Mouse (Mus musculus) gastrocnemius, adult 2 months (tissue): ENCODE measurements around the gene Zfp653. TPM values are rescaled to one million over a fixed set of nuclear protein-coding genes. Genes with fewer than 3 reads are reported as not detected.
A peak's percentile ranks its signal among the peaks of the same experiment; 100 is the strongest.

Experiments used
- DNase-seq: peaks from one replicate; pipeline ENCODE4 v3.0.0; 2022
- H3K27ac ChIP-seq: fragments of 200-600 bp; 2 replicates; pipeline ENCODE4 v1.8.1; 2022; ENCODE audit warnings: mild to moderate bottlenecking
- H3K4me3 ChIP-seq: fragments of 200-600 bp; 2 replicates; pipeline ENCODE4 v1.8.1; 2022; ENCODE audit warnings: mild to moderate bottlenecking, moderate library complexity
- CTCF ChIP-seq: fragments of 200-600 bp; IDR thresholded peaks from 2 replicates; pipeline ENCODE4 v1.8.1; 2022; ENCODE audit warnings: antibody characterized with exemption, mild to moderate bottlenecking, moderate library complexity
- intact Hi-C: fragments of 180-260 bp; cut with DNase I; formaldehyde crosslinking; loops from one replicate; pipeline ENCODE4 v1.15.1; 2025
- microRNA-seq: library from miRNA; unstranded; fragments of <30 nt; microRNA quantifications from one replicate; pipeline ENCODE4 v1.2.0, GENCODE M21; 2021
- total RNA-seq, 2 experiments: library from RNA; stranded (reverse); gene quantifications; 2 replicates each; pipeline ENCODE4 v1.2.3; 2021

The Zfp653 gene
- total RNA-seq, 2 experiments from 2014 or later: 4.3 to 4.4 TPM

GRCm38 (mm10) chr9:22049721-22050270 lies 21.4 kb downstream of the Zfp653 start:
- intact Hi-C loops: no loop called here
- no peak overlapping the region for H3K27ac ChIP-seq
- no peak for DNase-seq
- H3K4me3 ChIP-seq: no peak overlapping the region
- TF ChIP-seq CTCF: no peak

- TF ChIP-seq CTCF: no peak
- no peak for DNase-seq
- Histone ChIP-seq H3K4me3 (no peak overlapping the region), H3K27ac (no peak overlapping the region)
- intact Hi-C loops: no loop called here
Observed at GRCm38 (mm10) chr9:22049315-22049714, 21.9 kb downstream of the Zfp653 start.

- intact Hi-C loops: no loop called here
- TF ChIP-seq CTCF: no peak
- DNase-seq: no peak
- Histone ChIP-seq H3K27ac (no peak overlapping the region), H3K4me3 (no peak overlapping the region)
Observed at GRCm38 (mm10) chr9:22047329-22047728, 23.8 kb downstream of the Zfp653 start.

- intact Hi-C loops: no loop called here
- H3K27ac ChIP-seq: no peak overlapping the region
- no peak for DNase-seq
- TF ChIP-seq CTCF: no peak
- no peak overlapping the region for H3K4me3 ChIP-seq
Observed at GRCm38 (mm10) chr9:22041832-22042231, 29.3 kb downstream of the Zfp653 start.

GRCm38 (mm10) chr9:22037826-22038225 lies 33.4 kb downstream of the Zfp653 start:
- intact Hi-C loops: no loop called here
- DNase-seq: no peak
- Histone ChIP-seq H3K4me3 (no peak overlapping the region), H3K27ac (no peak overlapping the region)
- TF ChIP-seq CTCF: no peak

- intact Hi-C loops: no loop called here
- Histone ChIP-seq H3K4me3 (no peak overlapping the region), H3K27ac (no peak overlapping the region)
- no peak for DNase-seq
- TF ChIP-seq CTCF: no peak
Observed at GRCm38 (mm10) chr9:22035300-22036044, 35.7 kb downstream of the Zfp653 start.

GRCm38 (mm10) chr9:22030386-22030785 lies 40.8 kb downstream of the Zfp653 start:
- TF ChIP-seq CTCF: no peak
- intact Hi-C loops: no loop called here
- Histone ChIP-seq H3K4me3 (no peak overlapping the region), H3K27ac (no peak overlapping the region)
- DNase-seq: no peak

- no peak for DNase-seq
- intact Hi-C loops: no loop called here
Observed at GRCm38 (mm10) chr9:22028467-22028866, 42.7 kb downstream of the Zfp653 start.

GRCm38 (mm10) chr9:22024592-22024991 lies 46.6 kb downstream of the Zfp653 start:
- Histone ChIP-seq H3K27ac (no peak overlapping the region), H3K4me3 (no peak overlapping the region)
- TF ChIP-seq CTCF: no peak
- intact Hi-C loops: no loop called here
- no peak for DNase-seq

More at GRCm38 (mm10) chr9:22028467-22028866, 42.7 kb downstream of the Zfp653 start:
- TF ChIP-seq CTCF: no peak
- Histone ChIP-seq H3K4me3 (no peak overlapping the region), H3K27ac (no peak overlapping the region)

- H3K27ac ChIP-seq: no peak overlapping the region
- DNase-seq: no peak
- no peak for TF ChIP-seq CTCF
- no peak overlapping the region for H3K4me3 ChIP-seq
- intact Hi-C loops: no loop called here
Observed at GRCm38 (mm10) chr9:22017208-22017825, 53.9 kb downstream of the Zfp653 start.

GRCm38 (mm10) chr9:22016245-22016644 lies 54.9 kb downstream of the Zfp653 start:
- DNase-seq: no peak
- intact Hi-C loops: no loop called here
- no peak for TF ChIP-seq CTCF

GRCm38 (mm10) chr9:22012731-22013130 lies 58.4 kb downstream of the Zfp653 start:
- intact Hi-C loops: no loop called here
- H3K4me3 ChIP-seq: no peak overlapping the region
- H3K27ac ChIP-seq: no peak overlapping the region
- TF ChIP-seq CTCF: no peak
- no peak for DNase-seq

More at GRCm38 (mm10) chr9:22016245-22016644, 54.9 kb downstream of the Zfp653 start:
- Histone ChIP-seq H3K27ac (no peak overlapping the region), H3K4me3 (no peak overlapping the region)

- Histone ChIP-seq H3K4me3 (no peak overlapping the region), H3K27ac (no peak overlapping the region)
- DNase-seq: peak; percentile 10
- TF ChIP-seq CTCF: no peak
- intact Hi-C loops: no loop called here
Observed at GRCm38 (mm10) chr9:22011055-22011454, 60.1 kb downstream of the Zfp653 start.

Small RNA genes lying within 50 kb of the gene (microRNA-seq; reads per million reads assigned to microRNA genes)
- not detected for gene Mir7084

Other genes with a start within 250 kb of the Zfp653 start
- not detected for gene Angptl8, start 235.9 kb downstream of the Zfp653 start, total RNA-seq
- gene Dock6, start 218.7 kb downstream of the Zfp653 start, total RNA-seq: 10 to 100 TPM in 1 of 2 experiments, 1 to 10 TPM in 1; 9.4 to 10.5 TPM
- gene Rab3d, start 153.2 kb downstream of the Zfp653 start, total RNA-seq: 1 to 10 TPM; 2.6 to 3.5 TPM
- 1 to 10 TPM in 1 of 2 experiments, under 1 TPM in 1; 0.66 to 1.1 TPM for gene Ccdc159, start 143.9 kb downstream of the Zfp653 start, total RNA-seq
- gene Tmem205, start 143.8 kb downstream of the Zfp653 start, total RNA-seq: 10 to 100 TPM; 11.6 to 11.8 TPM
- under 1 TPM; 0.36 to 0.98 TPM for gene Plppr2, start 134.3 kb downstream of the Zfp653 start, total RNA-seq
- 1 to 10 TPM; 1.7 to 3.1 TPM for gene Swsap1, start 115.6 kb downstream of the Zfp653 start, total RNA-seq
- under 1 TPM; 0.23 to 0.25 TPM for gene Epor, start 107.9 kb downstream of the Zfp653 start, total RNA-seq
- gene Rgl3, start 81.9 kb downstream of the Zfp653 start, total RNA-seq: under 1 TPM; 0.28 to 0.69 TPM
- gene Ccdc151, start 68.7 kb downstream of the Zfp653 start, total RNA-seq: not detected
- 10 to 100 TPM; 27.8 to 32.6 TPM for gene Prkcsh, start 68.6 kb downstream of the Zfp653 start, total RNA-seq
- not detected for gene Elavl3, start 19.4 kb downstream of the Zfp653 start, total RNA-seq
- gene Gm49318, start 117 bp downstream of the Zfp653 start, total RNA-seq: not detected
- gene Ecsit, start 14.1 kb upstream of the Zfp653 start, total RNA-seq: 10 to 100 TPM; 84.5 to 96.6 TPM
- 1 to 10 TPM; 3.0 to 3.5 TPM for gene Cnn1, start 27.8 kb upstream of the Zfp653 start, total RNA-seq
- gene Elof1, start 45.8 kb upstream of the Zfp653 start, total RNA-seq: 10 to 100 TPM; 35.0 to 39.5 TPM
- gene Acp5, start 64.3 kb upstream of the Zfp653 start, total RNA-seq: 1 to 10 TPM in 1 of 2 experiments, under 1 TPM in 1; 0.23 to 1.5 TPM
- 10 to 100 TPM; 34.7 to 41.3 TPM for gene Pigyl, start 85.5 kb upstream of the Zfp653 start, total RNA-seq
- gene Zfp872, start 116.7 kb upstream of the Zfp653 start, total RNA-seq: not detected
- gene Zfp809, start 154.3 kb upstream of the Zfp653 start, total RNA-seq: 1 to 10 TPM; 7.0 to 7.2 TPM
- gene Zfp599, start 188.5 kb upstream of the Zfp653 start, total RNA-seq: not detected
- under 1 TPM; 0.54 to 0.98 TPM for gene Zfp810, start 236.3 kb upstream of the Zfp653 start, total RNA-seq